Mouse (Mus musculus) C2C12 (cell line): ENCODE results near the gene Rcc1. TPM values are rescaled to one million over a fixed set of nuclear protein-coding genes. Genes with fewer than 3 reads are reported as not detected.

Experiments used
- H3K27me3 ChIP-seq: one replicate; pipeline ENCODE4 v1.6.1; 2011; ENCODE audit not compliant: control insufficient read depth, insufficient read depth, insufficient read length
- H3K36me3 ChIP-seq: one replicate; pipeline ENCODE4 v1.6.1; 2011; ENCODE audit not compliant: control insufficient read depth, insufficient read depth
- H3K4me3 ChIP-seq: one replicate; pipeline ENCODE4 v1.5.1; 2011; ENCODE audit warnings: mild to moderate bottlenecking, control low read depth; ENCODE audit not compliant: poor library complexity, insufficient read depth, severe bottlenecking
- H3K79me2 ChIP-seq: one replicate; pipeline ENCODE4 v1.6.1; 2011; ENCODE audit not compliant: control insufficient read depth, insufficient read depth
- H3K79me3 ChIP-seq: one replicate; pipeline ENCODE4 v1.6.1; 2011; ENCODE audit warnings: low read depth, control low read depth
- H3ac ChIP-seq: one replicate; pipeline ENCODE3; 2011; ENCODE audit warnings: low read depth; ENCODE audit not compliant: control insufficient read depth, insufficient read length
- CEBPB ChIP-seq: IDR thresholded peaks from one replicate; pipeline ENCODE4 v1.6.1; 2011; ENCODE audit warnings: low read depth, mild to moderate bottlenecking, control low read depth, moderate library complexity
- CTCF ChIP-seq: IDR thresholded peaks from one replicate; pipeline ENCODE4 v1.5.1; 2011; ENCODE audit not compliant: control insufficient read depth, insufficient read depth, insufficient read length
- FOSL1 ChIP-seq: IDR thresholded peaks from one replicate; pipeline ENCODE4 v1.8.0; 2011; ENCODE audit warnings: mild to moderate bottlenecking, low read length; ENCODE audit not compliant: poor library complexity, insufficient read depth, severe bottlenecking
- MAX ChIP-seq: IDR thresholded peaks from one replicate; pipeline ENCODE4 v1.6.1; 2011; ENCODE audit warnings: mild to moderate bottlenecking, control low read depth
- MYOD1 ChIP-seq: IDR thresholded peaks from one replicate; pipeline ENCODE4 v1.6.1; 2011; ENCODE audit warnings: low read depth; ENCODE audit not compliant: control insufficient read depth, insufficient read length
- MYOG ChIP-seq: IDR thresholded peaks from one replicate; pipeline ENCODE4 v1.6.1; 2011; ENCODE audit not compliant: control insufficient read depth, insufficient read length; ENCODE audit errors: extremely low read depth
- USF1 ChIP-seq: IDR thresholded peaks from one replicate; pipeline ENCODE4 v1.6.1; 2011; ENCODE audit warnings: low read depth, mild to moderate bottlenecking, control low read depth, moderate library complexity
- polyA plus RNA-seq: library from polyadenylated mRNA; unstranded; fragments of >200 nt; fragmentation: generic; extraction: Trizol; gene quantifications from one replicate; pipeline ENCODE4 v1.2.1, GENCODE M21; 2012; ENCODE audit warnings: missing spikeins

Rcc1 gene
- polyA plus RNA-seq, 1 experiment = 110 TPM

GRCm38 (mm10) chr4:132338943-132339342, 14.5 kb downstream of the Rcc1 start:
- no peak for TF ChIP-seq FOSL1
- TF ChIP-seq MYOD1 = no peak
- no peak for TF ChIP-seq USF1
- TF ChIP-seq CTCF = no peak
- no peak for TF ChIP-seq CEBPB
- TF ChIP-seq MYOG = no peak
- TF ChIP-seq MAX = no peak
- Histone ChIP-seq H3K27me3 (no peaks in the 10 kb centered on the region), H3K4me3 (no peak overlapping the region), H3K79me2 (peaks cover 72% of the 10 kb centered on the region), H3K79me3 (peaks cover 67% of the 10 kb centered on the region), H3ac (no peak overlapping the region), H3K36me3 (peaks cover 87% of the 10 kb centered on the region)

DNA sequence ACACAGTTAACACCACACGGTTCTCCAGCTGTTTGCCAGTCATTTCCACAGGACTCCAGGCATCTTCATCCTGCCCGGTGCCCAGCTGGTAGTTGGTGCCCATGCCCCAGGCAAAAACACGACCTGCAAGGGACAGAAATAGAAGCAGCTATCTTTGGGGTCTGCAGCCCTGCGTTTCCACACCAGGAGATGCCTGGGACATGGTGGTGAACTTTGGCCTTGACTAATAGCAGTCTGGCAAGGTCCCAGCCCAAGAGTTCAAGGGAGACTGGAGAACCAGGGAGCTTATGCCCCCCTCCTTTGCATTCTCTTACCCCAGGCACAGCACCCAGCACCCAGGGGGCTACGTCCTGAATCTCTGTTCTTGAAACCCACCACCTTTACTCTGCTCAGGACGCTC, 20.5 kb downstream of the Rcc1 start:
- H3K79me2 ChIP-seq = peaks cover 27% of the 10 kb centered on the region
- H3K4me3 ChIP-seq = no peak overlapping the region
- peaks cover 65% of the 10 kb centered on the region for H3K36me3 ChIP-seq

GRCm38 (mm10) chr4:132331960-132332359, 21.4 kb downstream of the Rcc1 start:
- H3K27me3 ChIP-seq = no peaks in the 10 kb centered on the region
- H3ac ChIP-seq = no peak overlapping the region
- no peak overlapping the region for H3K4me3 ChIP-seq
- H3K36me3 ChIP-seq = peaks cover 56% of the 10 kb centered on the region
- H3K79me2 ChIP-seq = peaks cover 27% of the 10 kb centered on the region
- TF ChIP-seq CTCF (no peak), USF1 (no peak), MYOD1 (no peak), FOSL1 (no peak), MAX (no peak), MYOG (no peak), CEBPB (no peak)
- H3K79me3 ChIP-seq = peaks cover 15% of the 10 kb centered on the region

More for the DNA sequence above, 20.5 kb downstream of the Rcc1 start:
- no peak for TF ChIP-seq USF1
- TF ChIP-seq MYOG = no peak
- TF ChIP-seq FOSL1 = no peak
- no peak for TF ChIP-seq CEBPB
- TF ChIP-seq MAX = no peak
- H3ac ChIP-seq = no peak overlapping the region
- peaks cover 19% of the 10 kb centered on the region for H3K79me3 ChIP-seq
- no peaks in the 10 kb centered on the region for H3K27me3 ChIP-seq

DNA sequence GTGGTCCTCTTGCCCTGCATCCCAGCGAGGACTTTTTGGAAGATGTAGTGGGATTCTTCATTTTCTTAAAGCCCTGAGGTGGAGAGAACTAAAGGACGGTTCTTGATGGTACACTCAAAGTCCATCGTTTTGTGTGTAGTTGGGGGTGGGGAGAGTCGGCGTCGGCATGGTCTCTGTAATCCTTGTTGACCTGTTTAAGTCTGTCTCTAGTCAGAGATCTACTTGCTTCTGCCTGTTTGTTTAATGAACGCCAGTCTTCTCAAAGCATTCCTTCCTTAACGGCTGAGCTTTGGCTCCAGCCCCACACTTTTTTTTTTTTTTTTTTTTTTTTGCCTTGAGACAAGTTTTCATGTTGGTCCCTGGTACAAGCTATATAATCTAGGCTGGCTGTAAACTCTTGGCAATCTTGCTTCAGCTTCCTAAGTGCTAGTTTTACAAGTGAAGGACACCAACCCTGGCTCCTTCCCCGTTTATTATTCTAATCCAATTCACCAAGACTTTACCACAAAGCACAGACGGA, 23.5 kb downstream of the Rcc1 start:
- peaks cover 49% of the 10 kb centered on the region for H3K36me3 ChIP-seq
- peaks cover 28% of the 10 kb centered on the region for H3K79me2 ChIP-seq
- TF ChIP-seq MYOD1 (no peak), USF1 (no peak), MYOG (no peak), MAX (no peak), FOSL1 (no peak)
- peak overlapping the region; percentile 14 for H3ac ChIP-seq
- H3K79me3 ChIP-seq = peaks cover 9% of the 10 kb centered on the region
- no peaks in the 10 kb centered on the region for H3K27me3 ChIP-seq
- H3K4me3 ChIP-seq = peak overlapping the region; percentile 59

DNA sequence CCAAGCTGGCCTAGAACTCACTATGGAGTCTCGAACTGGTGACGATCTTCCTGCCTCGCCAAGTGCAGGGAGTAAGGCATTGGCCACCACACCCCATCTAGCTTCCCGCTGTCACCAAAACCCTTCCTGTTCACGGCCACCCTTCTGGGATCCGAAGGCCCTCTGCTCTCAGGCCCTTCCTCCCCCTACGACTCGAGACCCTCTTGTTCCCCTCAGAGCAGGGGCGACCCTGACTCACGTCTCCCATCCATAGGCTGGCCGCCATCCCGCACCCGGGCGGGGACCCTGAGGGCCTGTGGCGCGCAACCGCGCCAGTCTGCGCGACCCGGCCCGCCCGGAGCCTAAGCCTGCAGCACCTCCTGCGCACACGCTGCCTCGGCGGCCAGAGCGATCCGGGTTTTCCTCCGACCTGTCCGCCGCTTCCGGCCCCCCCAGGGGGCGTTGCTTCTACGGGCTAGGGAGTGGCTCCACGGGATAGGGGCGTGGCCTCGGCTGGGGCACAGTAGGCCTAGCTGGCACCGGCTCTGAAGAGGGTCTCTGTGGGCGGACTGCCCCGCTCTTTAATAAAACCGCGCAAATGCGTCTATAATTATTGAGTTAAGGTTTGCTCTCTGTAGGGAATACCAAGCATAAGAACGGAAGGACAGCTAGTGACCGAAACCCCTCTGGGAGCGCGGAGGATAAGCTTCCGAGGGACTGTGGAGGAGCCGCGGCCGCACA, 24.1 kb downstream of the Rcc1 start, which contains the start of gene Trnau1ap:
TSS of gene Trnau1ap (minus strand) at position 424 of the 720 bp plus-strand sequence.
- peak within 1 kb of the TSS; percentile 59 for H3K4me3 ChIP-seq
- H3K79me2 ChIP-seq = peaks cover 28% of the 10 kb centered on the region
- H3ac ChIP-seq = peak within 1 kb of the TSS; percentile 88
- TF ChIP-seq MAX = no peak
- no peak for TF ChIP-seq CTCF
- TF ChIP-seq FOSL1 = no peak
- no peak for TF ChIP-seq USF1
- H3K36me3 ChIP-seq = peaks cover 45% of the 10 kb centered on the region
- H3K79me3 ChIP-seq = peaks cover 9% of the 10 kb centered on the region
- no peaks in the 10 kb centered on the region for H3K27me3 ChIP-seq

- TF ChIP-seq CTCF (no peak), MYOG (no peak), USF1 (no peak), FOSL1 (no peak), CEBPB (no peak), MAX (no peak), MYOD1 (no peak)
- Histone ChIP-seq H3K4me3 (peak overlapping the region; percentile 59), H3K36me3 (peaks cover 45% of the 10 kb centered on the region), H3K79me2 (peaks cover 28% of the 10 kb centered on the region), H3ac (peak overlapping the region; percentile 88), H3K27me3 (no peaks in the 10 kb centered on the region), H3K79me3 (peaks cover 9% of the 10 kb centered on the region)
Observed at GRCm38 (mm10) chr4:132328391-132328982, 24.9 kb downstream of the Rcc1 start.
